Mouse (Mus musculus) liver, embryonic 14.5 days (tissue): ENCODE measurements around the gene Tle6. TPM values are rescaled to one million over a fixed set of nuclear protein-coding genes. Genes with fewer than 3 reads are reported as not detected.

Experiments
- ATAC-seq: fragments of 200-750 bp; cut with Nextera tagmentation; 2 replicates; pipeline ENCODE4 v1.8.0; 2017; ENCODE audit warnings: moderate number of reproducible peaks, mild to moderate bottlenecking, moderate library complexity; ENCODE audit not compliant: insufficient read depth
- DNase-seq, 3 experiments: peaks; one replicate each; pipeline ENCODE4 v3.0.0-alpha.2; 2012 to 2013; ENCODE audit warnings: low read depth in 3 of 3, low spot score in 3 of 3
- H3K27ac ChIP-seq: fragments of 300-500 bp; sonication (generic); 2 replicates; pipeline ENCODE4 v1.5.1; 2014; ENCODE audit warnings: moderate library complexity, mild to moderate bottlenecking, control low read depth, inconsistent platforms
- H3K27me3 ChIP-seq: fragments of 300-500 bp; sonication (generic); 2 replicates; pipeline ENCODE4 v1.6.1; 2014; ENCODE audit warnings: mild to moderate bottlenecking, low read length, moderate library complexity; ENCODE audit not compliant: control insufficient read depth, insufficient read depth
- H3K36me3 ChIP-seq: fragments of 300-500 bp; sonication (generic); replicated peaks from 2 replicates; pipeline ENCODE4 v1.6.1; 2014; ENCODE audit warnings: low read depth; ENCODE audit not compliant: control insufficient read depth, insufficient read depth
- H3K4me1 ChIP-seq, 2 experiments: fragments of 200-500 bp in 1 of 2; fragments of 300-500 bp in 1 of 2; sonication (generic) in 1 of 2; replicated peaks; 2 replicates each; pipeline ENCODE4 v1.6.1; 2012 to 2014; ENCODE audit warnings: antibody characterized with exemption in 1 of 2, inconsistent platforms in 1 of 2, low read length in 1 of 2; ENCODE audit not compliant: control insufficient read depth in 2 of 2, insufficient read depth in 2 of 2
- H3K4me2 ChIP-seq: fragments of 300-500 bp; sonication (generic); 2 replicates; pipeline ENCODE4 v1.6.1; 2014; ENCODE audit warnings: low read depth, mild to moderate bottlenecking, control low read depth, moderate library complexity
- H3K4me3 ChIP-seq, 2 experiments: fragments of 200-500 bp in 1 of 2; fragments of 300-500 bp in 1 of 2; sonication (generic) in 1 of 2; 2 replicates each; pipeline ENCODE4 v1.5.1; 2012 to 2014; ENCODE audit warnings: low read depth in 2 of 2, low read length in 2 of 2, mild to moderate bottlenecking in 2 of 2, control low read depth in 1 of 2, inconsistent platforms in 1 of 2, moderate library complexity in 1 of 2; ENCODE audit not compliant: insufficient read depth in 1 of 2
- H3K9ac ChIP-seq: fragments of 300-500 bp; sonication (generic); replicated peaks from 2 replicates; pipeline ENCODE4 v1.6.1; 2014; ENCODE audit warnings: mild to moderate bottlenecking, control low read depth, moderate library complexity
- H3K9me3 ChIP-seq: fragments of 300-500 bp; sonication (generic); 2 replicates; pipeline ENCODE4 v1.6.1; 2016; ENCODE audit warnings: low read length, mixed read lengths; ENCODE audit not compliant: control insufficient read depth
- CTCF ChIP-seq: IDR thresholded peaks from 2 replicates; pipeline ENCODE4 v1.5.1; 2016; ENCODE audit warnings: antibody characterized with exemption, low read depth, control low read depth
- EP300 ChIP-seq: IDR thresholded peaks from 2 replicates; pipeline ENCODE4 v1.6.1; 2016; ENCODE audit warnings: antibody characterized with exemption, low read depth
- WGBS: fragments of 180-500 bp; shearing (Covaris S2); extraction: QIAGEN DNeasy Blood & Tissue Kit; methylation state at CpG from one replicate; pipeline ENCODE4 v1.1.7; 2014; ENCODE audit not compliant: insufficient replicate concordance; 5-methylcytosine and 5-hydroxymethylcytosine counted together
- polyA plus RNA-seq, 2 experiments: library from polyadenylated mRNA; depleted of rRNA in 1 of 2; stranded (reverse) in 1 of 2; unstranded in 1 of 2; fragments of >200 nt; fragmentation: Nextera tagmentation in 1 of 2; extraction: Ambion mirVana in 1 of 2; gene quantifications; 2 replicates each; pipeline versions ENCODE4 v1.2.1 to v1.2.3; 2012 to 2014

Gene Tle6
- polyA plus RNA-seq, 2 experiments, result 4.5 to 5.6 TPM

DNA sequence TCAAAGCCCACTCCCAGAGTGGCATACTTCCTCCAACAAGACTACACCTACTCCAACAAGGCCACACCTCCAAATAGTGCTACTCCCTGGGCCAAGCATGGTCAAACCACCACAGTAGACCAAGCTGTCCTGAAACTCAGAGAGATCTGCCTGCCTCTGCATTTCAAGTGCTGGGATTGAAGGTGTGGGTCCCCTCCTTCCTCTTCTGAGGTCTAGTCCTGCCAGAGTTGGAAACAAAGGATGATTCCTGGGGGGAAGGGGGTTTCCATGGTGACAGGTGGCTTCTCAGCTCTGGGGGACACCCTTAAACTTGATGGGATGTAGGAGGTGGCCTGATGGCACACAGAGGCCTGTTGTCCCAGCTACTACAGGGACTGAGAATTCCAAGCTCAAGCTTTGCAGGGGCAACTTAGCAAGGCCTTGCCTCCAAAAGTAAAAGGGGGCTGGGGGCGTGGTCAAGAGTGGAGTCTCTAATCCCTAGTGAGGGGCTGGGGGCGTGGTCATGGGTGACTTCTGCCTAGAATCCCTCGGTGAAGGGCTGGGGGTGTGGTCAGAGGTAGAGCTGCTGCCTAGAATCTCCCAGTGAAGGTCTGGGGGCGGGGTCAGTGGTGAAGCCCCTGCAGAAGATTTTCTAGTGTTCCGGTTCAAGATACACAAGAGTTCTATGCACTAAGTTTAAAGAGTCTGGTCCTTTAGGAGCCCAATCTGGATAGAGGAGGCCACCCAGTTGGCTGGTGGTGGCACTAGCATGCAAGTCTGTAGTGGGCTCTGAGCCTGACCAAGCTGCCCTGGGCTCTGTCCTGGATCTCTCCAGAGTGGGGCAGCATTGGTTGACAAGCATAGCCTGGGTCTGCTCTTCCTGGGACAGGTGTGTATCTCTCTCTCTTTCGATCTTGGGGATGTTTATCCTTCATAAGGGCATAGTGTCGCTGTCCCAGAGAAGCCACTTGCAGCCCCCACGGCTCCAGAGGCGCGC lies 26.5 kb downstream of the Tle6 start, which contains the start of gene Tle2:
Gene Tle2 (plus strand): TSS at position 481 of the 976 bp plus-strand sequence.
- H3K4me2 ChIP-seq, result peak within 1 kb of the TSS; percentile 99
- H3K9ac ChIP-seq, result 0 out of 2 replicates have a peak within 1 kb of the TSS, but pooled peaks have one; percentile 16
- no peak within 1 kb of the TSS for H3K27ac ChIP-seq
- H3K4me3 ChIP-seq, result peak within 1 kb of the TSS; percentile 50 to 54
- TF ChIP-seq EP300 (no peak), CTCF (0 out of 2 replicates have a peak, but pooled peaks have one; percentile 11)
- ATAC-seq (no peak), DNase-seq (no peak)
- WGBS, result 23% methylated on average over 10 of the region's 10 CpGs
- H3K27me3 ChIP-seq, result peaks cover 11% of the 10 kb centered on the region
- H3K9me3 ChIP-seq, result no peaks in the 10 kb centered on the region
- peaks cover 30 to 36% of the 10 kb centered on the region in 2 experiments for H3K4me1 ChIP-seq
- H3K36me3 ChIP-seq, result no peaks in the 10 kb centered on the region

DNA sequence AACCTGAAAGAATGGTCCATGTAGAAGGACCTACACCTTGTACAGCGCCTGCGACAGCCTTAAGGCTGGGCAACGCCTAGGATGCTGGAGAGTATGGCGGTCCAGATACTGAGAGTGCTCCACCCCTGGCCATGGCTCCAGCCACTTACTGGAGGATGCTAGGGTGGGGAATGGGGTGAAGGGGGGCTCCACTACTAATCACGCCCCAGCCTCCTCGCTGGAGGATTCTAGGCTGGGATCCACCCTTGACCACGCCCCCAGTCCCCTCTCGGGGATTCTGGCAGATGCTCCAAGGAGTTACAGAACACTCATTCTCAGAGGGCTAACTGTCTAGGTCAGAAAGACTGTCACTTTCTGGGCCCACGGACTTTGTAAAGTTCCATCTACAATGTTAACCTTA lies 27.9 kb downstream of the Tle6 start:
- TF ChIP-seq CTCF, result no peak
- no peak for TF ChIP-seq EP300
- Histone ChIP-seq H3K4me3 (peak overlapping the region in 1 of 2 experiments; percentile 18; a peak in 1 of 4 replicates), H3K9ac (no peak overlapping the region), H3K27me3 (peaks cover 11% of the 10 kb centered on the region), H3K9me3 (no peaks in the 10 kb centered on the region), H3K36me3 (no peaks in the 10 kb centered on the region), H3K27ac (peak overlapping the region; percentile 23; the same call in 1 of the 2 replicates), H3K4me1 (peaks cover 30 to 39% of the 10 kb centered on the region in 2 experiments), H3K4me2 (peak overlapping the region; percentile 99)
- DNase-seq (peak in 2 of 3 experiments; percentile 56 to 57), ATAC-seq (peak; percentile 68)
- WGBS, result 8% methylated on average over 9 of the region's 9 CpGs

DNA sequence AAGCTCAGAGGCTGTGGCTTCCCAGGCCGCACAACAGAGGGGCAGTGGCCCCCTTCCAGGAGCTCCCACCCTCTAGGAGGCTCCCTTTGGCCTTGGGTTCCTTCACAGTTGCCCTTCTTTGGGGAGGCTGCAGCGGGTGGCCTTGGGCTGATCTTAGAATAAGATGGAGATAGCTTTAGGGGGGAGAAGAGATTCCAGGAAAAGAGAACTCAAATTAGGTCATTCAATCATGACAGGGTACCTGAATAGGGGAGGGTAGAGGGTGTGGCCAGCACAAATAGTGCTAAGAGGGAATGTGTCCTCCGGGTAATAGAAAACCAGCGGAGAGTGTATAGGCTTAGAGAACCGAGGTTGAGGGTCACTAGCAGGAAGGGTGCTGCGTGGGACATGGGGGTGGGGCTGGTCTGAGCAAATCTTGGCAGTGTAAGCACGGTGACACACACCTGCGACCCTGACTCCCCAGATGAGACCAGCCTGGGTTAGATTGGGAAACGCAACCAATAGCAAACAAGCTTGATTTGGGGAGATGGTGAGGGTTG lies 28.7 kb downstream of the Tle6 start:
- WGBS, result 9% methylated on average over 9 of the region's 9 CpGs
- Histone ChIP-seq H3K9me3 (no peaks in the 10 kb centered on the region), H3K4me1 (peaks cover 30 to 40% of the 10 kb centered on the region in 2 experiments), H3K27me3 (peaks cover 11% of the 10 kb centered on the region), H3K4me3 (peak overlapping the region; percentile 50 to 70), H3K9ac (no peak overlapping the region), H3K27ac (no peak overlapping the region), H3K4me2 (peak overlapping the region; percentile 99), H3K36me3 (no peaks in the 10 kb centered on the region)
- DNase-seq, result no peak
- ATAC-seq, result peak; percentile 1
- TF ChIP-seq CTCF, result no peak
- no peak for TF ChIP-seq EP300

DNA sequence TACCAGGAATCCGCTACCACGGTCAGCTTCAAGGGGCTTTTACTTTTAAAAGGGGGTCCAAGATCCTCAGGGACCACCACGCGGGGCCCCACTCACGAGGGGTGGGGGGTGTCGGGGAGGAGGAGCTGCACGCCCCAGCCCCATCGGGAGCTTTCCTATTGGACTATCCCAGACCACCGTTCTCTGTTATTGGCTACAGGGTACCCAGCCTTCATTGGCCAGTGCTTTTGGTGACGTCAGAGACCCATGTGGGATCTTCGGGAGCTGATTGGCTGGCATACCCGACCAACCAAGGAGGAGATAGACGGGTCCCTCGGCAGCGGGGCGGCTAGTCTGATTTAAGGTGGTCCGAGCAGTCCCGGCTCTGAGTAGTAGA lies 29.4 kb downstream of the Tle6 start:
- H3K36me3 ChIP-seq, result no peaks in the 10 kb centered on the region
- peaks cover 11% of the 10 kb centered on the region for H3K27me3 ChIP-seq
- peak overlapping the region; percentile 56 for H3K9ac ChIP-seq
- ATAC-seq (peak; percentile 85), DNase-seq (peak; percentile 95 to 96 (median 96))
- H3K27ac ChIP-seq, result peak overlapping the region; percentile 81
- H3K9me3 ChIP-seq, result no peaks in the 10 kb centered on the region
- peak overlapping the region; percentile 70 to 85 for H3K4me3 ChIP-seq
- no peak for TF ChIP-seq EP300
- no peak for TF ChIP-seq CTCF
- H3K4me2 ChIP-seq, result peak overlapping the region; percentile 99
- WGBS, result under 1% methylated on average over 18 of the region's 18 CpGs
- H3K4me1 ChIP-seq, result peaks cover 30 to 40% of the 10 kb centered on the region in 2 experiments
